Mouse (Mus musculus): ENCODE data around the gene Ypel4.

Gene Ypel4

GRCm38 (mm10) chr2:84761840-84762239 is 28.0 kb downstream of the Ypel4 start:
- DNase-seq (ENCODE audit: low spot score), result no peak

- no peak for DNase-seq (ENCODE audit: low spot score)
These were observed 28.4 kb downstream of the Ypel4 start for GRCm38 (mm10) chr2:84762295-84762694.

GRCm38 (mm10) chr2:84762818-84763217 is 29.0 kb downstream of the Ypel4 start:
- DNase-seq (ENCODE audit: low spot score), result no peak

GRCm38 (mm10) chr2:84770501-84770900 is 36.6 kb downstream of the Ypel4 start:
- DNase-seq (ENCODE audit: low spot score), result no peak

- DNase-seq (ENCODE audit: low spot score), result no peak
These were observed 38.6 kb downstream of the Ypel4 start for GRCm38 (mm10) chr2:84772454-84772853.

GRCm38 (mm10) chr2:84773195-84773594 is 39.3 kb downstream of the Ypel4 start:
- no peak for DNase-seq (ENCODE audit: low spot score)

GRCm38 (mm10) chr2:84774751-84775150 is 40.9 kb downstream of the Ypel4 start:
- DNase-seq (ENCODE audit: low spot score), result peak; percentile 64

- no peak for DNase-seq (ENCODE audit: low spot score)
These were observed 41.4 kb downstream of the Ypel4 start, which contains the start of gene Serping1 for GRCm38 (mm10) chr2:84775241-84775640. TSS of gene Serping1 (minus strand) at chr2:84775444.

GRCm38 (mm10) chr2:84775665-84776064 is 41.8 kb downstream of the Ypel4 start:
- DNase-seq (ENCODE audit: low spot score), result peak; percentile 15

GRCm38 (mm10) chr2:84777706-84778105 is 43.8 kb downstream of the Ypel4 start:
- DNase-seq (ENCODE audit: low spot score), result no peak

GRCm38 (mm10) chr2:84779210-84779609 is 45.4 kb downstream of the Ypel4 start:
- DNase-seq (ENCODE audit: low spot score), result no peak

- no peak for DNase-seq (ENCODE audit: low spot score)
These were observed 49.5 kb downstream of the Ypel4 start for GRCm38 (mm10) chr2:84783315-84783714.

GRCm38 (mm10) chr2:84783840-84784566 is 50.1 kb downstream of the Ypel4 start:
- no peak for DNase-seq (ENCODE audit: low spot score)
